Mouse (Mus musculus): ENCODE results near the gene Inppl1. TPM values are rescaled to one million over a fixed set of nuclear protein-coding genes. Genes with fewer than 3 reads are reported as not detected.

The Inppl1 gene
- polyA plus RNA-seq, 1 experiment from 2014 or later: 35.5 TPM

- Histone ChIP-seq H3K9me3 (ENCODE audit: control insufficient read depth, low read length) (no peaks in the 10 kb centered on the region), H3K27ac (ENCODE audit: low read depth, low read length) (no peak overlapping the region), H3K9ac (ENCODE audit: low read length) (peak overlapping the region; percentile 27; the same call in 1 of the 2 replicates), H3K4me2 (peak overlapping the region; percentile 66), H3K27me3 (ENCODE audit: control insufficient read depth, insufficient read depth, low read length) (peaks cover 59% of the 10 kb centered on the region), H3K36me3 (ENCODE audit: control insufficient read depth, insufficient read depth, low read length) (no peaks in the 10 kb centered on the region; the same call in 1 of the 2 replicates), H3K4me3 (ENCODE audit: low read depth, low read length) (peak overlapping the region; percentile 37; the same call in 1 of the 2 replicates), H3K4me1 (ENCODE audit: control insufficient read depth, insufficient read depth, low read length) (peaks cover 21% of the 10 kb centered on the region)
- WGBS: 4% methylated on average over 35 of the region's 35 CpGs
- peak; percentile 96 for DNase-seq (ENCODE audit: low spot score, missing footprints)
- ATAC-seq (ENCODE audit: low FRiP score): no peak
Measured at GRCm38 (mm10) chr7:101820295-101821030, 17.6 kb downstream of the Inppl1 start.

GRCm38 (mm10) chr7:101817861-101818401 is 20.1 kb downstream of the Inppl1 start, which contains the start of gene Phox2a:
TSS of gene Phox2a (plus strand) at chr7:101818313.
- Histone ChIP-seq H3K9ac (ENCODE audit: low read length) (no peak within 1 kb of the TSS), H3K27me3 (ENCODE audit: control insufficient read depth, insufficient read depth, low read length) (peaks cover 57% of the 10 kb centered on the region), H3K4me2 (peak within 1 kb of the TSS; percentile 44), H3K36me3 (ENCODE audit: control insufficient read depth, insufficient read depth, low read length) (no peaks in the 10 kb centered on the region), H3K4me1 (ENCODE audit: control insufficient read depth, insufficient read depth, low read length) (peaks cover 21% of the 10 kb centered on the region), H3K4me3 (ENCODE audit: low read depth, low read length) (peak within 1 kb of the TSS; percentile 30), H3K27ac (ENCODE audit: low read depth, low read length) (no peak within 1 kb of the TSS), H3K9me3 (ENCODE audit: control insufficient read depth, low read length) (no peaks in the 10 kb centered on the region)
- under 1% methylated on average over 45 of the region's 45 CpGs for WGBS
- ATAC-seq (ENCODE audit: low FRiP score) (peak; percentile 45), DNase-seq (ENCODE audit: low spot score, missing footprints) (peak; percentile 91)

GRCm38 (mm10) chr7:101777053-101777452 is 61.0 kb downstream of the Inppl1 start:
- Histone ChIP-seq H3K27ac (ENCODE audit: low read depth, low read length) (no peak overlapping the region), H3K9ac (ENCODE audit: low read length) (no peak overlapping the region), H3K4me1 (ENCODE audit: control insufficient read depth, insufficient read depth, low read length) (peaks cover 4% of the 10 kb centered on the region; the same call in 1 of the 2 replicates), H3K36me3 (ENCODE audit: control insufficient read depth, insufficient read depth, low read length) (no peaks in the 10 kb centered on the region), H3K4me3 (ENCODE audit: low read depth, low read length) (no peak overlapping the region), H3K9me3 (ENCODE audit: control insufficient read depth, low read length) (no peaks in the 10 kb centered on the region), H3K27me3 (ENCODE audit: control insufficient read depth, insufficient read depth, low read length) (no peaks in the 10 kb centered on the region), H3K4me2 (no peak overlapping the region)
- ATAC-seq (ENCODE audit: low FRiP score) (no peak), DNase-seq (ENCODE audit: low spot score, missing footprints) (no peak)
- WGBS: 87% methylated on average over 1 of the region's 1 CpGs

GRCm38 (mm10) chr7:101772687-101773086 is 65.3 kb downstream of the Inppl1 start:
- Histone ChIP-seq H3K36me3 (ENCODE audit: control insufficient read depth, insufficient read depth, low read length) (no peaks in the 10 kb centered on the region), H3K27me3 (ENCODE audit: control insufficient read depth, insufficient read depth, low read length) (no peaks in the 10 kb centered on the region), H3K9ac (ENCODE audit: low read length) (no peak overlapping the region), H3K4me1 (ENCODE audit: control insufficient read depth, insufficient read depth, low read length) (0 out of 2 replicates have a peak, but pooled peaks cover 4% of the 10 kb centered on the region), H3K27ac (ENCODE audit: low read depth, low read length) (no peak overlapping the region), H3K4me2 (no peak overlapping the region), H3K4me3 (ENCODE audit: low read depth, low read length) (no peak overlapping the region), H3K9me3 (ENCODE audit: control insufficient read depth, low read length) (no peaks in the 10 kb centered on the region)
- DNase-seq (ENCODE audit: low spot score, missing footprints) (no peak), ATAC-seq (ENCODE audit: low FRiP score) (no peak)
- WGBS: 38% methylated on average over 8 of the region's 8 CpGs

Small RNAs within 50 kb of the gene (microRNA-seq; reads per million reads assigned to microRNA genes)
- gene Gm22655: not detected

Other genes starting within 250 kb of the Inppl1 start
- 33.6 and 38.8 TPM in 2 replicates for gene Clpb, start 174.6 kb downstream of the Inppl1 start, polyA plus RNA-seq (2014; fragmentation: Nextera tagmentation; extraction: Ambion mirVana)
- 0.52 and 1.1 TPM in 2 replicates for gene Phox2a, start 19.9 kb downstream of the Inppl1 start, polyA plus RNA-seq (2014; fragmentation: Nextera tagmentation; extraction: Ambion mirVana)
- 1.5 and 1.7 TPM in 2 replicates for gene Folr2, start 19.0 kb upstream of the Inppl1 start, polyA plus RNA-seq (2014; fragmentation: Nextera tagmentation; extraction: Ambion mirVana)
- 80.6 and 87.8 TPM in 2 replicates for gene Anapc15, start 25.5 kb upstream of the Inppl1 start, polyA plus RNA-seq (2014; fragmentation: Nextera tagmentation; extraction: Ambion mirVana)
- 11.6 and 12.4 TPM in 2 replicates for gene Folr1, start 32.6 kb upstream of the Inppl1 start, polyA plus RNA-seq (2014; fragmentation: Nextera tagmentation; extraction: Ambion mirVana)
- gene Lamtor1, start 67.7 kb upstream of the Inppl1 start, polyA plus RNA-seq (2014; fragmentation: Nextera tagmentation; extraction: Ambion mirVana): 120 and 132 TPM in 2 replicates
- 0.19 and 0.59 TPM in 2 replicates for gene Tomt, start 68.1 kb upstream of the Inppl1 start, polyA plus RNA-seq (2014; fragmentation: Nextera tagmentation; extraction: Ambion mirVana)
- 8.3 and 10.2 TPM in 2 replicates for gene Lrrc51, start 95.7 kb upstream of the Inppl1 start, polyA plus RNA-seq (2014; fragmentation: Nextera tagmentation; extraction: Ambion mirVana)
- 91.7 and 94.9 TPM in 2 replicates for gene Numa1, start 95.9 kb upstream of the Inppl1 start, polyA plus RNA-seq (2014; fragmentation: Nextera tagmentation; extraction: Ambion mirVana)
- gene Il18bp, start 180.5 kb upstream of the Inppl1 start, polyA plus RNA-seq (2014; fragmentation: Nextera tagmentation; extraction: Ambion mirVana): 2.3 and 3.4 TPM in 2 replicates
- 28.3 and 29.7 TPM in 2 replicates for gene Rnf121, start 227.2 kb upstream of the Inppl1 start, polyA plus RNA-seq (2014; fragmentation: Nextera tagmentation; extraction: Ambion mirVana)
- gene Xndc1, start 227.3 kb upstream of the Inppl1 start, polyA plus RNA-seq (2014; fragmentation: Nextera tagmentation; extraction: Ambion mirVana): 22.6 and 23.7 TPM in 2 replicates
- gene Xntrpc, start 227.5 kb upstream of the Inppl1 start, polyA plus RNA-seq (2014; fragmentation: Nextera tagmentation; extraction: Ambion mirVana): 1.2 TPM in 2 replicates
- not detected in 2 replicates for gene Trpc2, start 244.9 kb upstream of the Inppl1 start, polyA plus RNA-seq (2014; fragmentation: Nextera tagmentation; extraction: Ambion mirVana)

Data from midbrain, embryonic 11.5 days (tissue).